In genomic region chrX:36630771-36631170, GRCm38 (mm10) we compare ENCODE assay signal across 13 mouse cellular contexts. TPM values are rescaled to one million over a fixed set of nuclear protein-coding genes. Genes with fewer than 3 reads are reported as not detected.
A peak's percentile ranks its signal among the peaks of the same experiment; 100 is the strongest.
DNase-seq lines count a peak whose midpoint lies in the region; ATAC-seq and TF ChIP-seq lines count a peak whose summit lies in the region.
"Had no signal": no experiment of that assay in that cellular context is flagged by ENCODE, and none has a peak within 500 bp of the region (broad histone marks: within the 10 kb centered on the region; RNA-seq: fewer than 3 reads in every experiment).

No protein-coding gene starts in this region.

- H3K9me3 ChIP-seq in hindbrain, postnatal 0 days (ENCODE audit: low read length), result no peaks in the 10 kb centered on the region
- H3K9me3 ChIP-seq in hindbrain, embryonic 12.5 days (replicated peaks), result no peaks in the 10 kb centered on the region
- H3K9me3 ChIP-seq in midbrain, postnatal 0 days (ENCODE audit: low read length), result no peaks in the 10 kb centered on the region
- H3K9me3 ChIP-seq in midbrain, embryonic 15.5 days, result no peaks in the 10 kb centered on the region
- H3K9me3 ChIP-seq in kidney, embryonic 16.5 days (ENCODE audit: low read length), result no peaks in the 10 kb centered on the region
- H3K9me3 ChIP-seq: lung, embryonic 15.5 days had no signal

- peak; percentile 49 for TF ChIP-seq CTCF in hindbrain, postnatal 0 days (IDR thresholded peaks at IDR 0.05; ENCODE audit: low read depth)
- TF ChIP-seq CTCF in midbrain, postnatal 0 days (IDR thresholded peaks at IDR 0.05), result peak; percentile 66

- H3K27ac ChIP-seq in hindbrain, postnatal 0 days, result no peak overlapping the region
- H3K27ac ChIP-seq in hindbrain, embryonic 12.5 days, result no peak overlapping the region
- no peak overlapping the region for H3K27ac ChIP-seq in midbrain, postnatal 0 days (ENCODE audit: low read depth, low read length)
- H3K27ac ChIP-seq in midbrain, embryonic 15.5 days, result no peak overlapping the region
- H3K27ac ChIP-seq in kidney, embryonic 16.5 days (ENCODE audit: low read length), result no peak overlapping the region
- H3K27ac ChIP-seq: lung, embryonic 15.5 days had no signal

- H3K36me3 ChIP-seq in hindbrain, postnatal 0 days (ENCODE audit: insufficient read depth, low read length), result no peaks in the 10 kb centered on the region
- H3K36me3 ChIP-seq in hindbrain, embryonic 12.5 days, result no peaks in the 10 kb centered on the region
- no peaks in the 10 kb centered on the region for H3K36me3 ChIP-seq in midbrain, postnatal 0 days (ENCODE audit: insufficient read depth, low read length)
- H3K36me3 ChIP-seq in midbrain, embryonic 15.5 days (replicated peaks), result no peaks in the 10 kb centered on the region
- no peaks in the 10 kb centered on the region for H3K36me3 ChIP-seq in splenic B cell, adult 2 months (ENCODE audit: control insufficient read depth, insufficient read depth, low read length, poor library complexity, severe bottlenecking)
- H3K36me3 ChIP-seq in kidney, embryonic 16.5 days (ENCODE audit: insufficient read depth, low read length), result no peaks in the 10 kb centered on the region
- H3K36me3 ChIP-seq: lung, embryonic 15.5 days had no signal

- WGBS in hindbrain, postnatal 0 days, result 4% methylated on average over 1 of the region's 1 CpGs
- 10% methylated on average over 1 of the region's 1 CpGs for WGBS in hindbrain, embryonic 12.5 days
- WGBS in midbrain, postnatal 0 days, result 4% methylated on average over 1 of the region's 1 CpGs
- WGBS in midbrain, embryonic 15.5 days, result 10% methylated on average over 1 of the region's 1 CpGs
- 9% methylated on average over 1 of the region's 1 CpGs for WGBS in kidney, embryonic 16.5 days

- H3K4me3 ChIP-seq in hindbrain, postnatal 0 days (ENCODE audit: low read length), result no peak overlapping the region
- no peak overlapping the region for H3K4me3 ChIP-seq in hindbrain, embryonic 12.5 days
- no peak overlapping the region for H3K4me3 ChIP-seq in midbrain, postnatal 0 days (ENCODE audit: low read depth, low read length)
- no peak overlapping the region for H3K4me3 ChIP-seq in midbrain, embryonic 15.5 days
- H3K4me3 ChIP-seq in kidney, embryonic 16.5 days (ENCODE audit: low read length), result no peak overlapping the region
- H3K4me3 ChIP-seq: lung, embryonic 15.5 days had no signal

- DNase-seq in hindbrain, postnatal 0 days (ENCODE audit: low spot score), result peak; percentile 14
- DNase-seq in midbrain, postnatal 0 days (ENCODE audit: low spot score), result no peak
- DNase-seq in NIH3T3 (ENCODE audit: low read depth), result peak; percentile 9
- DNase-seq in splenic B cell, adult 2 months (ENCODE audit: low read depth, low spot score), result peak; percentile 21
- no peak for DNase-seq in cerebellum, adult 11-12 months
- DNase-seq: adrenal gland, adult 2 months; heart, postnatal 10 days; left cerebral cortex, postnatal 4 days; thymus, adult 2 months had no signal

- H3K27me3 ChIP-seq in hindbrain, postnatal 0 days (ENCODE audit: insufficient read depth, low read length), result no peaks in the 10 kb centered on the region
- no peaks in the 10 kb centered on the region for H3K27me3 ChIP-seq in hindbrain, embryonic 12.5 days
- H3K27me3 ChIP-seq in midbrain, postnatal 0 days (ENCODE audit: insufficient read depth, low read length), result no peaks in the 10 kb centered on the region
- H3K27me3 ChIP-seq in midbrain, embryonic 15.5 days (replicated peaks), result no peaks in the 10 kb centered on the region
- H3K27me3 ChIP-seq in splenic B cell, adult 2 months (ENCODE audit: control insufficient read depth, insufficient read depth, low read length, poor library complexity, severe bottlenecking), result no peaks in the 10 kb centered on the region
- H3K27me3 ChIP-seq in kidney, embryonic 16.5 days (ENCODE audit: insufficient read depth, low read length), result no peaks in the 10 kb centered on the region
- H3K27me3 ChIP-seq: lung, embryonic 15.5 days had no signal

- no peak for ATAC-seq in hindbrain, postnatal 0 days
- no peak for ATAC-seq in hindbrain, embryonic 12.5 days (ENCODE audit: low FRiP score)
- ATAC-seq in midbrain, postnatal 0 days (ENCODE audit: low FRiP score), result no peak
- no peak for ATAC-seq in midbrain, embryonic 15.5 days (replicated peaks)
- no peak for ATAC-seq in kidney, embryonic 16.5 days (ENCODE audit: low FRiP score, low TSS enrichment)

- H3K4me2 ChIP-seq in hindbrain, postnatal 0 days (ENCODE audit: low read depth, low read length), result no peak overlapping the region
- H3K4me2 ChIP-seq in hindbrain, embryonic 12.5 days (replicated peaks), result no peak overlapping the region
- H3K4me2 ChIP-seq in midbrain, postnatal 0 days (ENCODE audit: low read depth, low read length, poor library complexity, severe bottlenecking), result no peak overlapping the region
- no peak overlapping the region for H3K4me2 ChIP-seq in midbrain, embryonic 15.5 days
- no peak overlapping the region for H3K4me2 ChIP-seq in kidney, embryonic 16.5 days (replicated peaks; ENCODE audit: low read depth, low read length)
- H3K4me2 ChIP-seq: lung, embryonic 15.5 days had no signal

- H3K9ac ChIP-seq in hindbrain, postnatal 0 days (replicated peaks; ENCODE audit: low read length), result no peak overlapping the region
- no peak overlapping the region for H3K9ac ChIP-seq in hindbrain, embryonic 12.5 days
- H3K9ac ChIP-seq in midbrain, postnatal 0 days (replicated peaks; ENCODE audit: low read length, poor library complexity, severe bottlenecking), result no peak overlapping the region
- H3K9ac ChIP-seq in midbrain, embryonic 15.5 days, result no peak overlapping the region
- no peak overlapping the region for H3K9ac ChIP-seq in kidney, embryonic 16.5 days (replicated peaks; ENCODE audit: low read length)
- H3K9ac ChIP-seq: lung, embryonic 15.5 days had no signal

- no peaks in the 10 kb centered on the region for H3K4me1 ChIP-seq in hindbrain, postnatal 0 days (ENCODE audit: insufficient read depth, low read length)
- H3K4me1 ChIP-seq in hindbrain, embryonic 12.5 days, result no peaks in the 10 kb centered on the region
- H3K4me1 ChIP-seq in midbrain, postnatal 0 days (ENCODE audit: insufficient read depth, low read length), result no peaks in the 10 kb centered on the region
- no peaks in the 10 kb centered on the region for H3K4me1 ChIP-seq in midbrain, embryonic 15.5 days
- H3K4me1 ChIP-seq in kidney, embryonic 16.5 days (ENCODE audit: insufficient read depth, low read length), result no peaks in the 10 kb centered on the region
- H3K4me1 ChIP-seq: lung, embryonic 15.5 days had no signal

RNA-seq across cellular contexts. Expression of gene Akap17b, which starts 14.4 kb away (rescaled TPM):
- 5.9 and 7.3 TPM in 2 replicates for total RNA-seq in hindbrain, postnatal 0 days (2014; rRNA removed)
- 4.8 and 5.1 TPM in 2 replicates for polyA plus RNA-seq in hindbrain, postnatal 0 days (2015; fragmentation: Nextera tagmentation; extraction: Ambion mirVana)
- 4.2 and 4.4 TPM in 2 replicates for polyA plus RNA-seq in hindbrain, embryonic 12.5 days (2016; fragmentation: Nextera tagmentation; extraction: Ambion mirVana)
- total RNA-seq in midbrain, postnatal 0 days (2014; rRNA removed), result 9.8 TPM in 2 replicates
- 4.9 and 5.3 TPM in 2 replicates for polyA plus RNA-seq in midbrain, postnatal 0 days (2015; fragmentation: Nextera tagmentation; extraction: Ambion mirVana)
- polyA plus RNA-seq in midbrain, embryonic 15.5 days (2015; fragmentation: Nextera tagmentation; extraction: Ambion mirVana), result 6.0 and 6.1 TPM in 2 replicates
- polyA plus RNA-seq in kidney, embryonic 16.5 days (2015; fragmentation: Nextera tagmentation; extraction: Ambion mirVana), result 3.3 and 3.4 TPM in 2 replicates

RNA-seq across cellular contexts. Expression of gene Pgrmc1, which starts 32.8 kb away (rescaled TPM):
- total RNA-seq in hindbrain, postnatal 0 days (2014; rRNA removed), result 335 and 360 TPM in 2 replicates
- 619 and 625 TPM in 2 replicates for polyA plus RNA-seq in hindbrain, postnatal 0 days (2015; fragmentation: Nextera tagmentation; extraction: Ambion mirVana)
- polyA plus RNA-seq in hindbrain, embryonic 12.5 days (2016; fragmentation: Nextera tagmentation; extraction: Ambion mirVana), result 482 and 511 TPM in 2 replicates
- 521 and 534 TPM in 2 replicates for total RNA-seq in midbrain, postnatal 0 days (2014; rRNA removed)
- 763 and 773 TPM in 2 replicates for polyA plus RNA-seq in midbrain, postnatal 0 days (2015; fragmentation: Nextera tagmentation; extraction: Ambion mirVana)
- 682 and 686 TPM in 2 replicates for polyA plus RNA-seq in midbrain, embryonic 15.5 days (2015; fragmentation: Nextera tagmentation; extraction: Ambion mirVana)
- 304 and 318 TPM in 2 replicates for polyA plus RNA-seq in kidney, embryonic 16.5 days (2015; fragmentation: Nextera tagmentation; extraction: Ambion mirVana)

Comparison
In these comparisons a context has a peak if more than half of its experiments do, and no peak if none do; other contexts are left out.
1. DNase-seq: peak in hindbrain, postnatal 0 days (single experiment), NIH3T3 (single experiment) and splenic B cell, adult 2 months (single experiment); none in midbrain, postnatal 0 days (single experiment) and cerebellum, adult 11-12 months (single experiment).